Mouse (Mus musculus) CH12.LX (cell line): Measurements from ENCODE around the gene Hoxb1. TPM values are rescaled to one million over a fixed set of nuclear protein-coding genes. Genes with fewer than 3 reads are reported as not detected.
A peak's percentile ranks its signal among the peaks of the same experiment; 100 is the strongest.

ENCODE experiments used
- DNase-seq: peaks from one replicate; pipeline ENCODE4 v3.0.0-alpha.2; 2013; ENCODE audit errors: extremely low read depth
- H3K27ac ChIP-seq: 2 replicates; pipeline ENCODE4 v1.5.1; 2012; ENCODE audit warnings: low read depth, mild to moderate bottlenecking, control low read depth, moderate library complexity; ENCODE audit not compliant: insufficient read depth
- H3K27me3 ChIP-seq: replicated peaks from 2 replicates; pipeline ENCODE3; 2012; ENCODE audit warnings: inconsistent platforms
- H3K36me3 ChIP-seq, 2 experiments: replicated peaks in 1 of 2; 2 replicates each; pipeline versions ENCODE3 to v1.6.1; 2012; ENCODE audit warnings: inconsistent platforms in 1 of 2, low read length in 1 of 2, mild to moderate bottlenecking in 1 of 2, mixed read lengths in 1 of 2, moderate library complexity in 1 of 2; ENCODE audit not compliant: control insufficient read depth in 1 of 2, insufficient read depth in 1 of 2
- H3K4me1 ChIP-seq, 2 experiments: 2 replicates each; pipeline ENCODE4 v1.6.1; 2012; ENCODE audit warnings: inconsistent platforms in 1 of 2, moderate library complexity in 1 of 2; ENCODE audit not compliant: insufficient read depth in 2 of 2, control insufficient read depth in 1 of 2
- H3K4me2 ChIP-seq: 2 replicates; pipeline ENCODE4 v1.6.1; 2012; ENCODE audit warnings: low read depth, mild to moderate bottlenecking, control low read depth; ENCODE audit not compliant: poor library complexity, insufficient read depth, severe bottlenecking
- H3K4me3 ChIP-seq, 3 experiments: fragments of 150-350 bp in 1 of 3; sonication (generic) in 1 of 3; replicated peaks in 1 of 3; 2 replicates each; pipeline versions ENCODE3 to v1.5.1; 2011 to 2012; ENCODE audit warnings: low read depth in 2 of 3, low read length in 2 of 3, mild to moderate bottlenecking in 2 of 3, moderate library complexity in 2 of 3, control low read depth in 1 of 3, improper control_type of control experiment in 1 of 3, inconsistent platforms in 1 of 3, mixed read lengths in 1 of 3; ENCODE audit not compliant: poor library complexity in 1 of 3
- H3K79me2 ChIP-seq: replicated peaks from 2 replicates; pipeline ENCODE4 v1.6.1; 2012; ENCODE audit warnings: mild to moderate bottlenecking, moderate library complexity; ENCODE audit not compliant: control insufficient read depth, poor library complexity, insufficient read depth, severe bottlenecking; ENCODE audit errors: extremely low read depth
- H3K9ac ChIP-seq: 2 replicates; pipeline ENCODE4 v1.6.1; 2012; ENCODE audit warnings: low read depth, mild to moderate bottlenecking, control low read depth, moderate library complexity; ENCODE audit not compliant: insufficient read depth
- H3K9me3 ChIP-seq: replicated peaks from 2 replicates; pipeline ENCODE3; 2012; ENCODE audit warnings: low read length, inconsistent platforms, mixed read lengths
- BHLHE40 ChIP-seq: IDR thresholded peaks from 2 replicates; pipeline ENCODE4 v1.6.1; 2011; ENCODE audit warnings: mild to moderate bottlenecking, low read depth, low read length, improper control_type of control experiment
- CHD1 ChIP-seq: IDR thresholded peaks from 2 replicates; pipeline ENCODE4 v1.6.1; 2012; ENCODE audit warnings: low read depth, low read length, improper control_type of control experiment, inconsistent platforms
- CHD2 ChIP-seq: IDR thresholded peaks from 2 replicates; pipeline ENCODE4 v1.6.1; 2011; ENCODE audit warnings: low read length, improper control_type of control experiment
- HCFC1 ChIP-seq: IDR thresholded peaks from 2 replicates; pipeline ENCODE4 v1.6.1; 2012; ENCODE audit warnings: low read depth, mild to moderate bottlenecking, inconsistent platforms, low read length, improper control_type of control experiment
- MAZ ChIP-seq: IDR thresholded peaks from 2 replicates; pipeline ENCODE4 v1.6.1; 2012; ENCODE audit warnings: low read depth, mild to moderate bottlenecking, inconsistent platforms, low read length, improper control_type of control experiment, moderate library complexity
- POLR2AphosphoS2 ChIP-seq: IDR thresholded peaks from 2 replicates; pipeline ENCODE4 v1.6.1; 2011; ENCODE audit warnings: low read depth, low read length, improper control_type of control experiment
- SMC3 ChIP-seq: IDR thresholded peaks from 2 replicates; pipeline ENCODE4 v1.6.1; 2011; ENCODE audit warnings: low read depth, low read length, improper control_type of control experiment
- TCF12 ChIP-seq: IDR thresholded peaks from 2 replicates; pipeline ENCODE4 v1.6.1; 2014; ENCODE audit warnings: low read depth, mild to moderate bottlenecking, inconsistent platforms, low read length, improper control_type of control experiment
- UBTF ChIP-seq: IDR thresholded peaks from 2 replicates; pipeline ENCODE4 v1.6.1; 2012; ENCODE audit warnings: low read depth, mild to moderate bottlenecking, inconsistent platforms, low read length, improper control_type of control experiment, moderate library complexity
- USF1 ChIP-seq: IDR thresholded peaks from 2 replicates; pipeline ENCODE4 v1.6.1; 2014; ENCODE audit warnings: low read depth, mild to moderate bottlenecking, inconsistent platforms, low read length, improper control_type of control experiment
- ZMIZ1 ChIP-seq: IDR thresholded peaks from 2 replicates; pipeline ENCODE4 v1.6.1; 2012; ENCODE audit warnings: low read depth, mild to moderate bottlenecking, inconsistent platforms, low read length, improper control_type of control experiment
- ZNF384 ChIP-seq: IDR thresholded peaks from 2 replicates; pipeline ENCODE4 v1.6.1; 2012; ENCODE audit warnings: low read depth, low read length, improper control_type of control experiment, inconsistent platforms
- dilution Hi-C: fragments of 300-500 bp; cut with MboI; formaldehyde crosslinking; loops from 2 replicates; pipeline ENCODE4 v1.14.3; 2020; ENCODE audit warnings: low sequenced_read_pairs; ENCODE audit not compliant: extremely low pct_unique_long_range_greater_than_20kb, extremely low pct_ligation_motif_present
- in situ Hi-C: fragments of 300-500 bp; cut with MboI; formaldehyde crosslinking; loops from 3 replicates; pipeline ENCODE4 v1.14.3; 2019; ENCODE audit warnings: low sequenced_read_pairs, low pct_ligation_motif_present, low pct_unique_long_range_greater_than_20kb, mixed read lengths
- polyA plus RNA-seq: library from polyadenylated mRNA; unstranded; fragments of >175 nt; gene quantifications from 2 replicates; pipeline ENCODE4 v1.2.1, GENCODE M21; 2012; ENCODE audit warnings: low read depth; ENCODE audit not compliant: insufficient read length
- total RNA-seq, 2 experiments: library from RNA; depleted of rRNA; stranded (reverse); fragments of 300-350 nt in 1 of 2; fragments of >200 nt in 1 of 2; gene quantifications; 2 replicates each; pipeline ENCODE4 v1.2.3; 2012 to 2014

The Hoxb1 gene
- total and polyA plus RNA-seq, 3 experiments = not detected

DNA sequence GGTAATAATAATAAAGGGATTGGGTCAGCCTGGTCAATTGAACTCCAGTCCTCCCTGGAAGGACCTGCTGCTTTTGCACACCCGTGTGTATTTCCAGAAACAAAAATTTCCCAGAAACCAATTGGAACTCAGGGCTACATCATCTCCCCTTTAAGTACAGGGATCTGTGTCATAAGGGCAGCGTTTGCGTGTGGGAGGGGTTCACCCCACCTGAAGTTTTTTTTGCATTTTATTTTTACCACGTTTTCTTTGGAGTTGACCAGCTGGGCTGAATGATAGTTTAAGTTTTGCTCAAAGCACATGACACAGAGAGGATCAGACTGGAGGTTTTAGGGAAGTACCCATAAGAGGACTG, 23.0 kb upstream of the Hoxb1 start:
- Histone ChIP-seq H3K4me1 (peaks cover 3 to 9% of the 10 kb centered on the region in 2 experiments; a peak in 2 of 4 replicates), H3K4me2 (no peak overlapping the region), H3K9me3 (peaks cover 8% of the 10 kb centered on the region), H3K27ac (no peak overlapping the region), H3K36me3 (peaks cover 0 to 10% of the 10 kb centered on the region in 2 experiments), H3K27me3 (peaks cover 10% of the 10 kb centered on the region)
- in situ Hi-C loops = no loop called here
- dilution Hi-C loops = no loop called here
- TF ChIP-seq UBTF = no peak
- TF ChIP-seq HCFC1 = no peak
- no peak for TF ChIP-seq ZMIZ1
- no peak for TF ChIP-seq POLR2AphosphoS2
- TF ChIP-seq, all 38 proteins: peak for 0
- no peak overlapping the region for H3K9ac ChIP-seq
- DNase-seq = no peak
- H3K4me3 ChIP-seq = no peak overlapping the region
- no peaks in the 10 kb centered on the region for H3K79me2 ChIP-seq

DNA sequence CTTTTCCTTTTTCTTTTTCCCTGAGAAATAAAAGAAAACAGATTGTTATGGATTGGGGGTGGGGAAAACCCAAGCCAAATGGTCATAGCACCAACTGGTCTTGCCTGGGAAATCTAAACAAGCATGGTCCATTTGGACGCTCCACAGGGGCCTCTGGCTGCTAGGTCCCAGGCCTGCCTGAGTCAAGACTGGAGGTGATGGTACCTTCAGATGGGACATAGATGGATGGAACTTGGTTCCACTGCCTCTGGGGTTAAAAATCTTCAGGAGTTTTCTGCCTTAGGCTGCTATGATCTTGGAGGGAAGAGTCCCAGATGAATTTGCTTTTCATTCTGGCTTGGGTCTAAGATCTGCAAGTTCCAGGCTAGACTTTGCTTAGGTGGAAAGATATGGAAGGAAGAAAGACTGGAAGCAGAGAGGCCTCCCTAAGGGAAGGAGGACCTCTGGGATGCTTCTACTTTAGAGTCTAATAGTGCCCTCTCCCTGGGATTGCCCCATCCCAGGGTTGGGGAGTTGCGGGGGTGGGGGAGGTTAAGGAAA, 22.3 kb upstream of the Hoxb1 start:
- H3K27me3 ChIP-seq = peaks cover 11% of the 10 kb centered on the region
- in situ Hi-C loops = no loop called here

GRCm38 (mm10) chr11:96344061-96344877, 21.3 kb upstream of the Hoxb1 start:
- dilution Hi-C loops (no loop called here), in situ Hi-C loops (no loop called here)
- TF ChIP-seq USF1 (peak; percentile 42), CHD2 (no peak), BHLHE40 (0 out of 2 replicates have a peak, but pooled peaks have one; percentile 26)
- Histone ChIP-seq H3K9me3 (peaks cover 8% of the 10 kb centered on the region), H3K4me3 (no peak overlapping the region), H3K4me2 (no peak overlapping the region), H3K9ac (no peak overlapping the region), H3K27ac (no peak overlapping the region), H3K27me3 (peaks cover 8% of the 10 kb centered on the region), H3K79me2 (no peaks in the 10 kb centered on the region), H3K36me3 (peaks cover 0 to 10% of the 10 kb centered on the region in 2 experiments), H3K4me1 (peaks cover 3 to 9% of the 10 kb centered on the region in 2 experiments; a peak in 2 of 4 replicates)
- no peak for DNase-seq

More for the DNA sequence above, 22.3 kb upstream of the Hoxb1 start:
- H3K4me2 ChIP-seq = no peak overlapping the region
- peaks cover 8% of the 10 kb centered on the region for H3K9me3 ChIP-seq
- no peak overlapping the region for H3K27ac ChIP-seq
- TF ChIP-seq MAZ = no peak
- no peak for TF ChIP-seq SMC3
- no peak for TF ChIP-seq CHD1
- TF ChIP-seq ZNF384 = no peak
- no peak for TF ChIP-seq TCF12
- no peak overlapping the region for H3K4me3 ChIP-seq
- H3K4me1 ChIP-seq = peaks cover 3 to 9% of the 10 kb centered on the region in 2 experiments; a peak in 2 of 4 replicates
- peaks cover 0 to 10% of the 10 kb centered on the region in 2 experiments for H3K36me3 ChIP-seq
- no peak for DNase-seq
- dilution Hi-C loops = no loop called here
- no peak overlapping the region for H3K9ac ChIP-seq
- H3K79me2 ChIP-seq = no peaks in the 10 kb centered on the region
